Mouse (Mus musculus) cerebellum, postnatal 36 days (tissue): ENCODE measurements around the gene Vmp1.

Source experiments
- DNase-seq, 2 experiments: peaks; one replicate each; pipeline ENCODE4 v3.0.0; 2021 to 2022; ENCODE audit warnings: mixed read lengths in 2 of 2

Vmp1 gene

DNA sequence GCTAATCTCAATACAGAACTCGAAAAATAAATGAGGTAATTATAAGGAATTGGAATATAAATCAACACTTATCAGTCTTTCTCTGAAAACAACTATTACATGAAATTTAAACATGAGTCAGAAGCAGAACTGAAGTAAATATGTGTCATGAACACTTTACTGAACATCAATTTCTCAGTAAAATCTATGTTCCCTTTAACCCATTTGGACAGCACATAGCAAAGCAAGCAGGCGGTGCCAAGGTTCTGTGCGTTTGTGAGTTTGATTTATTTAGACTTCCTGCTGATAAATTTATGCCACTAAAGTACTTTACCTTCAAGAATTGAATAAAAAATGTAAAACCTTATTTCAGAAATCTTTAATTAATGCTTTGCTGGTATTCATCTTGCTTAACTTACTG lies 54.2 kb downstream of the Vmp1 start:
- DNase-seq, result no peak

DNA sequence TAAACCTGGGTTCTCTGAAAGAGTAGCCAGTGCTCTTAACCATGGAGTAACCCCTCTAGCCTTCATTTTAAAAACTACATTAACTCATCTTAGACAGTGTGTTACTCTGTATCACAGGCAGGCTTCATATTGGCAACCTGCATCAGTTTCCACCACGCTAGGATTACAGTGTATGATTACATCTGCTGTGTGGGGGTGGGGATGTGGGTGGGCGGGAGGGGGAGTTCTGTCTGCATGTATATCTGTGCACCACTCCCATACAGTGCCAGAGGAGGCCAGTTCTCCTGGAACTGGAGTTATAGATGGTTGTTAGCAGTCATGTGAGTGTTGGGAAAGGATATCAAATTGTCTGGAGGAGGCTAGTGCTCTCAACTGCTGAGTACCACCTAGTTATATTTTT lies 55.2 kb downstream of the Vmp1 start:
- DNase-seq, result no peak

DNA sequence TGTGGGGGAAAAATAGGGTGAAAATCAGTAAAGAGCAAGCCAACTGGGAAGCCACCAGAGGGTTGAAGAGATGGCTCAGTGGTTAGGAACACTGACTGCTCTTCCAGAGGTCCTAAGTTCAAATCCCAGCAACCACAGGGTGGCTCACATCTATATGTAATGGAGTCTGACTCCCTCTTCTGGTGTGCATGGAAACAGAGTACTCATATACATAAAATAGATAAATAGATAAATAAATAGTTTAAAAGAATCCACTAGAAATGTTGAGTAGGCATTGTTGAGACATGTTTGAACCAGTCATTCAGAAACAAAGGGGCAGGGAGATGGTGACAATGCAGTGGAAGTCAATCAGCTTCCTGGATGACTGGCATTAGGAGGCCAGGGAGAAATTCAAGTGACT lies 56.0 kb downstream of the Vmp1 start:
- no peak for DNase-seq

DNA sequence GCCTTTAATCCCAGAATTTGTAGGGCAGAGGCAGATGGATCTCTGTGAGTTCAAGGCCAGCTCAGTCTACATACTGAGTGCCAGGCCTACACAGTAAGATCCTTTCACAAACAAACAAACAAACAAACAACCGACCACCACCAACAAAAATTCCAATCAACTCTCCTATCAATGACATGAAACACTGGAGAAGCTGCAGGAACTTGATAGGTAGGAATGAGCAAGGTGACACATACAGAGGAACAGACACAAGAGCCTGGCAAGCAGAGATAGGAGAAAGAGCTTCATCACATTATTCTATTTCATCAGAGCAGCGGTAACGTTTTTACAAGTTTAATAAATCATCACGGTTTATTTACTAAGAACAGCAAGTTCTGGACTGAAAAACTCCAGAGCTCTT lies 56.9 kb downstream of the Vmp1 start:
- DNase-seq, result no peak

DNA sequence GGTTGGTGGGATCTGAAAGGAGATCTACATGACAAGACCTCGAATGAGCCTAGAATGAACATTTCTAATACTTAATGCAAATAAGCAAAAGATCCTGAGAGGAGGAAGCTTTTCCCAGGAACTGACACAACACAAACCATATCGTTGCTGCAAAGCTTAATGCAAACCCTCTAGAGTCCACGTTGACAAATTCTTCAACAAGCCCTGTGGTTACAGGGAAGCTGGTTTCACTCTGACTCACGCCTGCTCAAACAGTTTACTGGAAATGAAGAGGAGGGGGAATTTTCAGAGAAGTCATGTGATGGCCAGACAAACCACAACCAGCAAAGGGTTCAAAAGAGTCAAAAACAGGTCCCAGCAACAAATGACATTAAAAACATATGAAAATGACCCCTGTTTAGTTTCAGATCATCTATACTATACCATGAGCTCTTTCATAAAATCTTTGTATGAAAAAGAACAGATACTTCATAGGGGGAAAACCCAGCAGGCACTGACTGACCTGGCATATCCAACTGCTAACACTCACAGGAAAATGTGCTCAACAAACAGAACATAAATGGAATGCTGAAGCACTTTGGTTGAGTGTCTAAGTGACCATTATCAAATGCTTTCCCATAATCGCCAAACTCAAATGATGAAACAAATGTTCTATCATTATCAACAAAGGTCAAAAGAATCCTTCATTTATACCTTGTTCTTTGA lies 59.2 kb downstream of the Vmp1 start:
- DNase-seq, result no peak

DNA sequence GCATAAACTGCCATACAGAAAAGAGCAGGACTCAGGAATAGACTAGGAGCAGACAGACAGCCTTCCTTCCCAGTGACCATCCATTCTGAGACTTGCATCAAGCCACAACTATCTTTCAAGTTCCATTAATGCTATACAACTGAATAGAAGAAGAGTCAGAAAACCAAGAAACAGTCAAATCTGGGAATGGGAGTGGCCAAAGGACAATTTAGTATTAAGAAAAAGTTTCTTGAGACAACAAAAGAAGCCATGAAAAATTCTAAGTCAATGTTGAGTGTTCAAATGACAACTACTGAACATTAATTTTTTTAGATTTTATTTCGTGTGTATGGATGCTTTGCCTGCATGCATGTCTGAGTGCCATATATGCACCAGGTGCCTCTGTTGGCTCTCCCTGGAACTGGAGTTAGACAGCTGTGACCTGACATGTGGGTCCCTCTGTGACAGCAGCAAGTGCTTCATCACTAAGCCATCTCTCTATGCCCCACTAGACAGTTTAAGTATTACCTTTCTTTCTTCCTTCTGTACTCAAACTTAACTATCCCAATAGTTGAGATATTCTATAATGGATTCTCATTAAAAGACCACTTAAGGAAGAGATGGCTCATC lies 60.1 kb downstream of the Vmp1 start:
- no peak for DNase-seq

DNA sequence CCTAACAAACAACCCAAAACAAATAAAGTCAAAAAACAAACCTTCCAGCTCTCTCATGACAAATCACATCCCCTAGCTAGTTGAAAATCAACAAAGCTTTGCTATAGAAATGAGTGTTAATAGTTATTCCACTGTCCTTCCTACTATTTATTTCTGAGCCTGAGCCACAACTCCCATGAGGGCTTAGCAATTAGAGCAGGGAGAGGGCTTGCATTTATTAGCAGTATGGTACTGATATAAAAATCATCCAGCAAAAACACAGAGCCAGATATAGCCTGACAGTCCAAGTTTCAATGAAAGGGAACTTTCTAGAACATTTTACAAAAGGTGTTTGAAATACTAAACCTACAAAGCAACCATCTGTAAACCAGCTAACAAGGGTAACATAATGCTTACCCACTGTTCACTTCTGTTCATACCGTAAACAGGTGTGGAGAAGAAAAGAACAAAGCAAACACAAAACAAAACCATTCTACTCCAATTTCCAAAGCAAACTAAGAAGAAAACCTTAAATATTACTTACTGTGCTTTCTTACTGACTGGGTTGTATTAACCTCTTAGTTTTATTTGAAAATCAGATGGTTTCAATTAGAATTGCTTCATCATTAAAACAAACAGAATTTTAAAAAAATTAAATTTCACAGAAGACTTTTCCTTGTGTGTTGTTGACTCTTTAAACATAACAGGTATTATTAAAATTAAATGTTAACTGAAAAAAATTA lies 61.3 kb downstream of the Vmp1 start:
- DNase-seq, result no peak

DNA sequence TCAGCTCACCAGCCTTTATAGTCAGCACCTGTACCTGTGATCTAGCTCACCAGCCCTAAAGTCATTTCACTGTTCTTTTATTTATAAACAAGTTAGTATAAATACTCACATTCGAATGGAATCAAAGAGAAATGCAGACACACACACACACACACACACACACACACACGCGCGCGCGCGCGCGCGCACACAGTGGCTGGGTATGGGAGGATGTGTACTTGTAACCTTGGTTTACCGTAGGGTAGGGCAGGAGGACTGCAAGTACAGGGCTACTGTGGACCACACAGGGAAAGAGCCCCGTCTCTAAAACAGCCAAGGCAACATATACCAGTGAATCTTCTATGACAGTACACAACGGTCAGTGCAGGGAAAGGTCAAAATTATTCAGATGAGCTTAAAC lies 62.5 kb downstream of the Vmp1 start:
- DNase-seq, result peak; percentile 9 to 22

DNA sequence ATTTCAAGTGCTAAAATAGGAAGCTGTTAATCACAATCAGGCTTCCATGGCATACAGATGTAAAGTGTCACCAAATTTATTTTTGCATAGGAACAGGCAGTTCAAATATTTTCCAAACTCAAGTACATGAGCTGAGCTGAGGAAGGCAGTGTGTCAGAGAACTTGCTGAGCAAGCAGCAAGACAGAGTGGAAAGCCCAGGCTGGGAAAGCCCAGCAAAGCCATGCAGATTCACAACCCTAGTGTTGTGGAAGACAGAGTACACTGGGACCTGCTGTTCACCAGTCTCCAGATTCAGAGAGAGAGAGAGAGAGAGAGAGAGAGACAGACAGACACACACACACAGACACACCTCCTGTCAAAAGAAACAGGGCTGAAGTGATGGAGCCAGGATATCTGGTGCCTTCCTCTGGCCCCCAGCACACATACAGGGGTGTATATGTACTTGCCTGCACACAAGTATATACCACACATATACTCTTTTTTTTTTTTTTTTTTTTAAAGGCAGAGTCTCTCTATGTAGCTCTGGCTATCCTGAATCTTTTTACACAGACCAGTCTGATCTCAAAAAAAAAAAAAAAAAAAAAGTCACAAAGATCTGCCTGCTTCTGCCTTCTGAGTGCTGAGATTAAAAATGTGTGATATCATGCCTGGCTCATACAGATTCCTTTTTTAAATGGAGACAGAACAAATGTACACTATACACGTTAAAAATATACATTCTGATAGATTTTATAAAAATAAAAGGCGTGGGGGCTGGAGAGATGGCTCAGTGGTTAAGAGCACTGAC lies 64.9 kb downstream of the Vmp1 start:
- DNase-seq, result no peak

DNA sequence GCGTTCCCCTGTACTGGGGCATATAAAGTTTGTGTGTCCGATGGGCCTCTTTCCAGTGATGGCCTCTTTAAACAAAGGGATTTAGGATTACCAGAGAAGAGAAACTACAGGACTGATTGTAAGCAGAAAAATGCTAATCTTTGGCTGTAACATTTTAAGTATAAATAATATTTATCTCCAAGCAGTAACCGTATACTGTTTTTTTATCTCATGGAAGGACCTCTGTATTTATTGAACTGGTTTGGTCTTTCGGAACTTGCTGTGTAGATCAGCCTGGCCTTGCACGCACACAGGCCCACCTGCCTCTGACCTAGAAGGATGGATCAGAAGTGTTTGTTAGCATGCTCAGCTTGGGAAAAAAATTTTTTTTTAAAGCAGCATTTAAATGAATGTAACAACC lies 69.0 kb downstream of the Vmp1 start:
- DNase-seq, result no peak

DNA sequence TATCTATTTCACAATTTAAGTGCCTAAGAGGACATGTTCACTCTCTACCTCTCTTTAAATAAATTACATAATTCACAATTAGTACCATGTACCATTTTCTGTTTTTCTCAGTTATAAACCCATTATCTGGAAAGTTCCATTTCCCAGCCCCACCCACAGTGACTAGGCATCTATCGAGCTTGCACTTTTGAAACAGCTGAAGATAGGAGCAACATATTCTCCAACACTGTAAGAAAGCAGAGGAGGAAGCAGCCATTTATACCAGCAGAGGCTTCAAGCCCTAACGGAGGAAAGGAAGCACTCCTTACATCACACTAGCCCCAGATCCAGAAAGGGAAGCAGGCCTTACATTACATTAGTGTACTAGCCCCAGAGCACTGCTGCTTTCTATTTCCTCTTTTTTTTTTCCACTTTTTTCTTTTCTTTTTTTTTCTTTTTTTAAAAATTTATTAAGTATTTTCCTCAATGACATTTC lies 69.5 kb downstream of the Vmp1 start:
- no peak for DNase-seq

DNA sequence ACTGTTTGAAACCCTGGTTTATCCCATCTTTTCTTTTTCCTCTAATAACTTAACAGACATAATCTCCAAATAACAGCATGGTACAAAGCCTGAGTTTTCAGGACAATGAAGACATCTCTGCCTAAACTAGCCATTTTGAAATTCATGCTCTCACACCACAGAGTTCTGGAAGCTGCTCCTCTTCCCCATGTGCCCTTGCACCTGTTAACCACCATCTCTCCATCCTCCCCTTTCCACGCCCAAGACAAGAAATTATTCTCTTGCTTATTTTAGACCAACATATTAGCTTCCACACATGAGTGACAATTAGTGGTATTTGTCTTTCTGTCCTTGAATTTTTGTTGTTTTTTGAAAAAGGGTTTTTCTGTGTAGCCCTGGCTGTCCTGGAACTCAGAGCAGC lies 71.6 kb downstream of the Vmp1 start:
- DNase-seq, result no peak

DNA sequence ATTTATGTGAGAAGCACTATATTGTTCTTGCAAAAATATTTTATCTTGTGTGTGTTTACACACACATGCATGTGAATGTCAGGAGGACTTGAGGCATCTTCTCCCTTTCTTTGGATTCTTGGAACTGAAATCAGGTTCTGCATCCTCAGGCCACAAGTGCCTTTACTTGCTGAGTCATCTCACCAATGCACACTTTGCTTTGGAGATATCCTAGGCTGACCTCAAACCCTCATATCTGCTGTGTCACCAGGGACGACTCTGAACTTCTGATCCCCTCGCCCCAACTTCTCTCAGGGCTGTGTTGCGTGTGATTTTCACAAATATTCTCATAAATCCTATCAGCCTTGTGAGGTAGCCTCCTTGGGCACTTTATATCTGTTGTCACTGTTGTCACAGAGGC lies 73.4 kb downstream of the Vmp1 start:
- no peak for DNase-seq

DNA sequence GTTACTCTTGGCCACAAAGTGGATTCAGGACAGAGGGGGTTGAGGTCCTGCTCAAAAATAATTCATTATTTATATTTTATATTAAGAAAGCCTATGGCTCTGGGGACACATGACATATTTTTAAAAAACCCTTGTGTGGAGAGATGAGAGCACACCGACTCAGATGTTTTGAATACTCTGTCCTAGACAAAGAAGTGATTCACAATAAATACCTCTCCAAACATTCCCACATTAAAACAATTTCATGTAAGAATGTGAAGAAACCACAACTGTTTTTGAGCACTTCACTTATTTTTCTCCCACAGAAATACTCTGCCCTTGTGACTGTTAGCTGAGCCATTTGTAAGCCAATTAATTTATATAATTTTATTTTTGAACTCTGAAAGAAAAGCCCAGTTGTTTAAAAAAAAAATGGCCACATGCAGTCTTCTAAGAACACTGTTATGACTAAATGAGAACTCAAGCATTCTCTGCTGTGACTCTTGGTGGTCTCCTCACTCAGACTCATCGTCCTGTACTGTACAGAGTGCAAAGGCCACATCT lies 75.8 kb downstream of the Vmp1 start:
- no peak for DNase-seq

DNA sequence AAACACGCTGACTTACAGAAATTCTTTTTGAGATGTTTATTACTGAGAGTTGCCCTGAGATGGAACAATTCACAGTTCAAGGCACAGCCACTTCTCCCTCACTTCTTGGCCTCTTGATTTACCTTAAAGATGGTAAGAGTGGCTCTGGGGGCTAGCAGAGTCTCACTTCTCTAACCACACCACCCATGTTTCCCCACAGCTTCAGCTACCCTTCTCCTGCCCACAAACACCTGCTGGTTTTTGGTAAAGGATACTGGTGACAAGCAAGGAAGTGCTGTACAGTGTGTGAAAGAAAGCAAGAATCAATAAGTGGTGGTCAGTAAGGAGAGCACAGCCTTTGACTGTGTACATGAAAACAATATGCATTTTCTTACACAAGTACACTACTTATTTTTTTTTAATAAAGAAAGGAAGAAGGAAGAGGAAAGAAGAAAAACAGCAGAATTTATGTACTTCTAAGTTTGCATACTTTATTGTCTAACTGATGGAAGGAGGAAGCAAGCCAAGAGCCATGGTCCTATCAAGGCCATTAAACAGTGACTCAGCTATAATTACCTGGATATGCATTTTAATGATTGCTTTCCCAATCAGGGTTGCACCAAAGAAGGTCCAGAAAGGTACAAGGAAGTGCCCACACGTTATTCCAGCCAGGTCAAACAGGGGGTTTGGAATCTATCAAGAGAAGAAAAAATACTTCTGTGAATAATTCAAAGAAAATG lies 76.9 kb downstream of the Vmp1 start:
- DNase-seq, result no peak

DNA sequence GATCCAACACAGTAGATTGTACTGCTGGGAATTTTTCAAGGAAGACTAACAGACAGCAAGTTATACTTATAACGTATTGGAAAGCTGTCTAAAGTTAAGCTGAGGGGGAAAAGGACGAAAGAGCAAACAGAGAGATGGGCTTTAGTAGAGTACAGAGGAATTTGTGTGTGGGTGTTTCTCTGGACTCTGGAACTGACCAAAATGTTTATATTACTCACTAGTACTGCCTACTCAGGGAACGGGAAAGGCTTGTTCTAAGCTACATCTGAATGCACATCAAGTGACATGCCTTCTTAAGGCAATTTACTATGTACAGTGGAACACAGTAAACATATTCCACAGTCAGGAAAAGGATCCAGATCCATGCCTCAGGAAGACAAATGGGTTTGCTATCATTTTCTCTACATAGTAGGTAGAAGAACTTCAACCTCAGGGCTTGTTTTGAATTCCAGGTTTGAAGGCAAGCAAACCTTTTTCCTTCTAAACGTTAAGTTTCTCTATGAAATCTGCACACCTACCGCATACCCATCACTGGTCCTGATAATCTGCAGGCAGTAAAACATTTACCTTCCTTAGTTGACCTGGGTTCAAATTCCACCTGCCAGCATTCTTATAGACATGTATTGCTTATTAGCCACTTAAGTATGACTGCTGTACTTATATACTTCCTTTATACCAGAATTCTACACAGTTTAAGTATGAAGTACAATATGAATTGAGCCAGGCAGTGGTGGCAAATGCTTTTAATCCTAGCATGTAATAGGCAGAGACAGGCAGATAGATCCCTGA lies 78.7 kb downstream of the Vmp1 start:
- DNase-seq, result no peak

DNA sequence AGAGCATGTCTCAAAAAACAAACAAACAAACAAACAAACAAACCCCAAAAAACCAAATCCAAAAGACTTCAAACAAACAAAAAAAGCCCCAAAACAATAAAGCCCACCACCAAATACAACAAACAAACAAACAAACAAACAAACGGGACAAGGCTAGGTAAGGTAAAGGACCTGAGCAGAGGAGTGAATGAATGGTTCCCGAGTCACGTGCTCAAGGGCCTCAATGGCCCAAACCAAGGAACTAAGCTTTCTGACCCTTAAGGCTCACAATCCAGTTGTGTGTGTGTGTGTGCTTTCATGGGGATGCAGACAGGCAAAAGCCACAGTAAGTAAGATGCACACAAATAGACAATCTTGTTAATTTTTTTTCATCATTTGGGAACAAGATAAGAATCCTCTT lies 79.3 kb downstream of the Vmp1 start:
- DNase-seq, result no peak

DNA sequence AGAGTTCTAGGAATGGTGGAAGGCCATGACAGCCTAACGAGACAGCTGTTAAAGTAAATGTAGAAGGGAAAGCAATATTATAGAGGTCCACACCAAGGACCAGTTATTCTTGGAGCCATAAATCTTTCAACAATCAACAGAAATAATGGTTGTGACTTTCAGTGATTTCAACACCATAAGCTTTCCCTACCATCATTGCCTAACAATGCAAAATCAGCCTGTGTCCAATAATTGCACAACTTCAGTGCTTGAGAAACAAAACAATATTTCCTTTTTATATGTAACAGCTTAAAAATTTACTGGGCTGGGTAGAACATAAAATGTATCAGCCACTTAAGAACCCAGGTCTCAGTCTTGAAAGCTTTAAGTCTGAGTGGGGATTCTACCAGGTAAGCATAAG lies 79.9 kb downstream of the Vmp1 start:
- DNase-seq, result no peak

DNA sequence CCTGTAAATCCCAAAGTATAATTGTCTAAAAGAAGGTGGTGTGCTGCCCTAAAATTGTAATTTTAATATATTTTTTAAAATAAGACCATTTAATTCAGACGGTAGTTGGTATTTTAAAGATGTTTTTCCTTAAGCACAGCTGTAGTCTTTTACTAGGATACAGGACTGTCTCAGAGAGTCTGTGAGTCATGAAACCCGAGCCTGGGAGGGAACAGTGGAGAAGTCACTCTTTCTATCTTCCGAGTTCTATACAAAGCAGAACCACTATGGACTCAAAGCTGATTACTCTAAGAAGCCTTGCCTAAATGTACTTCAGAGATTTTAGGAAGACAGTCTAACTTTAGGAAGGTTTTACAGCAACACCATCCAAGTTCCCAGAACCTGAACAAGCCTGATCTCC lies 81.5 kb downstream of the Vmp1 start:
- DNase-seq, result no peak

DNA sequence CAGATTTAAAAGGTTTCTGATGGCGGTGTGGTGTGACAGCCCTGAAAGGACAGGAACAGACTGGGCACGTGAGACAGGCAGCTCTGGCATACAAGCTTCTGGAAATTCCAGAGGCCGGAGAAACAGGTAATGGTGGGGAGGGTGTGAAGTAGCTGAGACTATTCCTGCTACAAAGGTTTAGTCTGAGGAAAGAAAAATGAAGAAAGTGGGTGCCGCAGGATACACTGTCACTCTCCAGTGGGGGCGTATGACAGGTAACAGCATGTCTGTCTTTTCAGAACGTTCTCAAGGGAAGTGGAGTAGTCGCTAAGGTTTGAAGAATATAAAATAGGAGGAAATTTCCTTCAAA lies 83.5 kb downstream of the Vmp1 start:
- DNase-seq, result no peak

DNA sequence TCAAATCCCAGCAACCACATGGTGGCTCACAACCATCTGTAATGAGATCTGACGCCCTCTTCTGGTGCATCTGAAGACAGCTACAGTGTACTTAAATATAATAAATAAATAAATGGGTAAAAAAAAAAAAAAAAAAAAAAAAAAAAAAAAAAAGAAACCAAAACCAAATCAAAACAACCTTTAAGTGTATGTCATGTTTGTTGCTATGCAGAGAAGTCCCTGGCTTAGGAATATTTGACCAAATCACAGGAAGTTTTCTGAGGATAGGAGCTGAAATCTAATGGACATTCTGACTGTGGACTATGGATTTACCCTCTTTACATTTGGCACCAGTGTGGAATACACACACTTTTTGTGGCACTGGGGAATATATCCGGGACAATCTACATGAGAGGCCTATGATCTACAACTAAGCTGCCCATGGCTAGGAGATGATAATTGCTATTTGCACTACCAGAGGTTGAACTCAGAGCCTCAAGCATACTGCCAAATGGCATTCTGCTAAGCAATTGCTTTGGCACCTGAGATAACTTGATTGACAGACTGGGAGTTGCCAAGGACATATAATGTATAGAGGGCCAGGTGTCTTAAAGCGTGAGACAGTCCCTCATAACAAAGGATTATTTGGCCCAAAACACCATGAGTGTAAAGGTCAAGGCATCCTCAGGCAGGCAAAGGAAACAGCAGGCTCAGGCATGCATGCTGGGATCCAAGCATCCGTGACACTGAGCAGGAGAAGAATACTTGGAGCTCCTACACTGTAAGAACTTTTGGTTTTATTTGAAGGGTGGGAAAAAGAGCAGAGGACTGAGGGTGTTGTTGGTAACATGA lies 84.0 kb downstream of the Vmp1 start:
- no peak for DNase-seq
